Mouse (Mus musculus): ENCODE results near the gene Adamts18. TPM values are rescaled to one million over a fixed set of nuclear protein-coding genes. Genes with fewer than 3 reads are reported as not detected.

Adamts18 gene
- polyA plus RNA-seq, 1 experiment, result not detected

DNA sequence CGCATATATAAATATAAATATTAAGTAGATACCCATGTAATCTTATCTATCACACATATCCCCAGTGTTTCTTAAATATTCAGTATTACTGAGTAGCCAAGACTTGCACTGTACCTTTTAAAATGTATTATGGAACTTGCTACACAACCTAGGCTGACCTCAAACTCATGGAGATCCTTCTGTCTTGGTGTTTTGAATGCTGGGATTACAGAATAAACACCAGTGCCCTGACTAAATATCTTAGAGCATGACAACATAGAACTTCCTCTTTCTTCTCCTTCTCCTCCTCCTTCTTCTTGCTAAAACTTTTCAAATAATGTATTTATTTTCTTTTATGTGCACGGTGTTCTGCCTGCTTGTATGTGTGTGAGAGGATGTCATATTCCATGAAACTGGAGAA lies 95.4 kb downstream of the Adamts18 start:
- Histone ChIP-seq H3K79me3 (ENCODE audit: low read depth) (no peaks in the 10 kb centered on the region), H3K79me2 (ENCODE audit: control insufficient read depth, insufficient read depth) (no peaks in the 10 kb centered on the region), H3K36me3 (ENCODE audit: control insufficient read depth, insufficient read depth) (no peaks in the 10 kb centered on the region), H3K4me3 (ENCODE audit: insufficient read depth, poor library complexity, severe bottlenecking) (no peak overlapping the region), H3ac (ENCODE audit: control insufficient read depth, insufficient read length, low read depth) (no peak overlapping the region), H3K27me3 (ENCODE audit: control insufficient read depth, insufficient read depth, insufficient read length) (no peaks in the 10 kb centered on the region)
- TF ChIP-seq MYOD1 (IDR thresholded peaks at IDR 0.05; ENCODE audit: control insufficient read depth, insufficient read length, low read depth) (no peak), CEBPB (IDR thresholded peaks at IDR 0.05; ENCODE audit: low read depth) (no peak), MAX (IDR thresholded peaks at IDR 0.05) (no peak), USF1 (IDR thresholded peaks at IDR 0.05; ENCODE audit: low read depth) (no peak), FOSL1 (IDR thresholded peaks at IDR 0.05; ENCODE audit: insufficient read depth, low read length, poor library complexity, severe bottlenecking) (no peak), CTCF (IDR thresholded peaks at IDR 0.05; ENCODE audit: control insufficient read depth, insufficient read depth, insufficient read length) (no peak), MYOG (IDR thresholded peaks at IDR 0.05; ENCODE audit: control insufficient read depth, extremely low read depth, insufficient read length) (no peak)

DNA sequence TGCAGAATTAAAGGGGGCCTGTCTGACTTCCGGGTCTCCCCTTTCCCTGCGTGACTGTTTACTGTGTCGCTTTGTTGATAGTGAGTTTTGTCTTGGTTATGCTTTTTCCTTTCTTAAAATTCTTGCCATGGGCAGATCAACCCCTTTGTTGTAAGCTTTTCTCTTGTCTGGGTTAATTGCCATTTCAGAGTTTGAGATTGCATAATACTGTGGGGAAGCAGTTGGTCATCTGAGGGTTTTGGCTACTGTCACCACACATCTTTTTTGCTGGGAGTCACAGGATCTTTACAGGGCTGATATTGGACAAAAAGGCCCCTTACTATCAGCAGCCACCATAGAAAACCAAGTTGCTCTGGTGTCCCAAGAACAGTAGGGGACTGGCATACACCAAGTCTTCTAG lies 96.2 kb downstream of the Adamts18 start:
- H3K27me3 ChIP-seq (ENCODE audit: control insufficient read depth, insufficient read depth, insufficient read length), result no peaks in the 10 kb centered on the region

DNA sequence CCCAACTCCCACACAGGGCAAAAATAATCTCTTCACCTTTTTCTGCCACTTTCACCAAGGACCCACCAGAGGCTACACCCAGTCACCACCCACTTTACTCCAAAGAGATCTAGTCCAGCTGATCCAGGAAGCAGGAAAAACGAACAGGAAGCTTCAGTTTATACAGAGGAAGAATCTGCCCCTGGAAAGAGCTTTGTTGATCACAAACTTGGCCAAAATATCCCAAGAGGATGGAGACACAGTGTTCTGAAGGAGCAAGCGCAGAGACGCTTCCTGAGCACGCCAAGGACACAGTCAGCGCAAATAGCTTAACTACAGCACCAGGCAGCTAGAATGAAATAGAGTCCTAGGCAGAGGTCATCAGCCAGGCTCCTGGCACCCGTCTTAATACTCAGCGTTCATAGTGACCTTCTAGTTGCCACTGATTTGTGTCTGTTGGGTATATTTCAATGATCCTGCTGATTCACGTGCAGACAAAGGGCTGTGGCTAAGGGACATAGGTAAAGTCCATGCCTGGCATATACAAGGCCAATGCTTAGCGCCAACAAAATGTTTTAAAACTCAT lies 113.0 kb downstream of the Adamts18 start:
- H3K79me2 ChIP-seq (ENCODE audit: control insufficient read depth, insufficient read depth), result no peaks in the 10 kb centered on the region
- H3K27me3 ChIP-seq (ENCODE audit: control insufficient read depth, insufficient read depth, insufficient read length), result no peaks in the 10 kb centered on the region
- H3K79me3 ChIP-seq (ENCODE audit: low read depth), result no peaks in the 10 kb centered on the region
- TF ChIP-seq CTCF (IDR thresholded peaks at IDR 0.05; ENCODE audit: control insufficient read depth, insufficient read depth, insufficient read length), result no peak
- TF ChIP-seq USF1 (IDR thresholded peaks at IDR 0.05; ENCODE audit: low read depth), result no peak
- no peak for TF ChIP-seq MYOG (IDR thresholded peaks at IDR 0.05; ENCODE audit: control insufficient read depth, extremely low read depth, insufficient read length)
- TF ChIP-seq MYOD1 (IDR thresholded peaks at IDR 0.05; ENCODE audit: control insufficient read depth, insufficient read length, low read depth), result no peak
- no peak for TF ChIP-seq CEBPB (IDR thresholded peaks at IDR 0.05; ENCODE audit: low read depth)
- no peak for TF ChIP-seq FOSL1 (IDR thresholded peaks at IDR 0.05; ENCODE audit: insufficient read depth, low read length, poor library complexity, severe bottlenecking)
- TF ChIP-seq MAX (IDR thresholded peaks at IDR 0.05), result no peak
- H3K4me3 ChIP-seq (ENCODE audit: insufficient read depth, poor library complexity, severe bottlenecking), result no peak overlapping the region
- H3K36me3 ChIP-seq (ENCODE audit: control insufficient read depth, insufficient read depth), result no peaks in the 10 kb centered on the region
- H3ac ChIP-seq (ENCODE audit: control insufficient read depth, insufficient read length, low read depth), result no peak overlapping the region

More for the DNA sequence above, 96.2 kb downstream of the Adamts18 start:
- Histone ChIP-seq H3K79me2 (ENCODE audit: control insufficient read depth, insufficient read depth) (no peaks in the 10 kb centered on the region), H3K36me3 (ENCODE audit: control insufficient read depth, insufficient read depth) (no peaks in the 10 kb centered on the region), H3K79me3 (ENCODE audit: low read depth) (no peaks in the 10 kb centered on the region), H3K4me3 (ENCODE audit: insufficient read depth, poor library complexity, severe bottlenecking) (no peak overlapping the region), H3ac (ENCODE audit: control insufficient read depth, insufficient read length, low read depth) (no peak overlapping the region)
- TF ChIP-seq MYOD1 (IDR thresholded peaks at IDR 0.05; ENCODE audit: control insufficient read depth, insufficient read length, low read depth), result no peak
- TF ChIP-seq MAX (IDR thresholded peaks at IDR 0.05), result no peak
- TF ChIP-seq CEBPB (IDR thresholded peaks at IDR 0.05; ENCODE audit: low read depth), result peak; percentile 54
- no peak for TF ChIP-seq MYOG (IDR thresholded peaks at IDR 0.05; ENCODE audit: control insufficient read depth, extremely low read depth, insufficient read length)

DNA sequence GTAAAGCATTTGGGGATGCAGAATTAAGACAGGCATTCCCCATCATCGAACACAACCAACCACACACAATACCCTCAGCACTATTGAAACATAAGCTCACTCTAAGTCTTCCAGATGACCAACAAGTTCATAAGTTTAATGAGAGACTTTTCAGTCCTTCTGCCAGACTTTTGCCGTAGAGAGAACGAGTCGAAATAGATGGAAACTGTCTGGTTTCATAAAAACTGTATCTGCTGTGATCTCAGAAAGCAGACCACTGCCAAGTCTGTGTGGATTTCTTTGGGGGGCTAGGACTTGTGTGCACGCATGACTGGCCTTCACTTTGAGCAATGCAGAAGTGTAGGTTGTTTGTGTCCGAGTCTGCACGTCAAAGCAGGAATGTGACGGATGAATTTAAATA lies 123.2 kb downstream of the Adamts18 start:
- Histone ChIP-seq H3K79me2 (ENCODE audit: control insufficient read depth, insufficient read depth) (no peaks in the 10 kb centered on the region), H3K4me3 (ENCODE audit: insufficient read depth, poor library complexity, severe bottlenecking) (no peak overlapping the region), H3K79me3 (ENCODE audit: low read depth) (no peaks in the 10 kb centered on the region), H3ac (ENCODE audit: control insufficient read depth, insufficient read length, low read depth) (no peak overlapping the region), H3K27me3 (ENCODE audit: control insufficient read depth, insufficient read depth, insufficient read length) (no peaks in the 10 kb centered on the region), H3K36me3 (ENCODE audit: control insufficient read depth, insufficient read depth) (no peaks in the 10 kb centered on the region)
- TF ChIP-seq FOSL1 (IDR thresholded peaks at IDR 0.05; ENCODE audit: insufficient read depth, low read length, poor library complexity, severe bottlenecking), result no peak
- TF ChIP-seq MAX (IDR thresholded peaks at IDR 0.05), result no peak
- no peak for TF ChIP-seq MYOG (IDR thresholded peaks at IDR 0.05; ENCODE audit: control insufficient read depth, extremely low read depth, insufficient read length)
- TF ChIP-seq CEBPB (IDR thresholded peaks at IDR 0.05; ENCODE audit: low read depth), result no peak
- no peak for TF ChIP-seq USF1 (IDR thresholded peaks at IDR 0.05; ENCODE audit: low read depth)
- no peak for TF ChIP-seq MYOD1 (IDR thresholded peaks at IDR 0.05; ENCODE audit: control insufficient read depth, insufficient read length, low read depth)
- TF ChIP-seq CTCF (IDR thresholded peaks at IDR 0.05; ENCODE audit: control insufficient read depth, insufficient read depth, insufficient read length), result no peak

DNA sequence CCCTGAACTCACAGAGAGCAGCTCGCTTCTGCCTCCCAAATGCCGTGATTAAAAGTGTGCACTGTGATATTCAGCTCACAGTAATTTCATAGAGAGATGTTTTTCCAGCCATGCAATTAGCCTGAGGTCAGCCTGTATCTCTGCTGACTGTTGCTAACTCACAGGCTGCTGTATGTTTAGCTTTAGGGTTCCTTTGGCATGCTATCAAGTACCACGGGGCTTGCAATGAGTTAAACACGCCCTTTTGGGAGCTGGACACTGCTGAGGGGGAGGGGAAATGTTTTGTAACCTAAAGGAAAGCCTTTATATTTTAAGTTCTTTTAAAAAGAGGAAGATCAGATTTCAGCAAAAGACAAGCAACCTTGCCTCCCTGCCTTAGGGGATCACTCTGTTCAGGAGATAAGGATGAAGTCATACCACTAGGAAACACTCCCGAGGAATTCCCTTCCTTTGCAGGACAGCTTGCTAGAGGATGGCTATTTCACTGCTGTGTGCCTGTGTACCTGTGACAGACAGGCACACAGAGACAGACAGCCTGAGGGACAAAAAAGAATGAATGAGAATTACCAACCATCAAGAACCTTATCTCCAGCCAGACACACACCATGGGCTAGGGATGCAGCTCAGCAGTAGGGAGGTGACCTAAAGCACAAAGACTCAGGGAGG lies 124.5 kb downstream of the Adamts18 start:
- Histone ChIP-seq H3K79me3 (ENCODE audit: low read depth) (no peaks in the 10 kb centered on the region), H3K79me2 (ENCODE audit: control insufficient read depth, insufficient read depth) (no peaks in the 10 kb centered on the region), H3K4me3 (ENCODE audit: insufficient read depth, poor library complexity, severe bottlenecking) (no peak overlapping the region), H3K27me3 (ENCODE audit: control insufficient read depth, insufficient read depth, insufficient read length) (no peaks in the 10 kb centered on the region), H3K36me3 (ENCODE audit: control insufficient read depth, insufficient read depth) (no peaks in the 10 kb centered on the region), H3ac (ENCODE audit: control insufficient read depth, insufficient read length, low read depth) (no peak overlapping the region)
- TF ChIP-seq MYOG (IDR thresholded peaks at IDR 0.05; ENCODE audit: control insufficient read depth, extremely low read depth, insufficient read length), result no peak
- no peak for TF ChIP-seq MAX (IDR thresholded peaks at IDR 0.05)
- no peak for TF ChIP-seq CEBPB (IDR thresholded peaks at IDR 0.05; ENCODE audit: low read depth)
- TF ChIP-seq MYOD1 (IDR thresholded peaks at IDR 0.05; ENCODE audit: control insufficient read depth, insufficient read length, low read depth), result no peak
- no peak for TF ChIP-seq FOSL1 (IDR thresholded peaks at IDR 0.05; ENCODE audit: insufficient read depth, low read length, poor library complexity, severe bottlenecking)
- TF ChIP-seq USF1 (IDR thresholded peaks at IDR 0.05; ENCODE audit: low read depth), result no peak
- no peak for TF ChIP-seq CTCF (IDR thresholded peaks at IDR 0.05; ENCODE audit: control insufficient read depth, insufficient read depth, insufficient read length)
